Mouse (Mus musculus) gastrocnemius, postnatal 36 days (tissue): ENCODE results near the gene Ms4a4a. TPM values are rescaled to one million over a fixed set of nuclear protein-coding genes. Genes with fewer than 3 reads are reported as not detected.

Experiments
- DNase-seq, 2 experiments: peaks; one replicate each; pipeline ENCODE4 v3.0.0; 2022
- intact Hi-C: fragments of 180-260 bp; cut with DNase I; formaldehyde crosslinking; loops from one replicate; pipeline ENCODE4 v1.15.1; 2025
- long read RNA-seq, 2 experiments: library from polyadenylated mRNA; stranded (forward); transcript quantifications; one replicate each; pipeline ENCODE4 v2.0.0; 2021
- total RNA-seq, 2 experiments: library from RNA; stranded (reverse); gene quantifications; 2 replicates each; pipeline ENCODE4 v1.2.3; 2021

Gene Ms4a4a
- 1 to 10 TPM; 2.0 to 3.5 TPM for total RNA-seq
- long read RNA-seq, experiment 1, partial matches to known transcripts: 3 of 5 reads
- long read RNA-seq, experiment 1, other reads (novel, unspliced or antisense): 2 of 5 reads
- long read RNA-seq, experiment 2: 0 reads

DNA sequence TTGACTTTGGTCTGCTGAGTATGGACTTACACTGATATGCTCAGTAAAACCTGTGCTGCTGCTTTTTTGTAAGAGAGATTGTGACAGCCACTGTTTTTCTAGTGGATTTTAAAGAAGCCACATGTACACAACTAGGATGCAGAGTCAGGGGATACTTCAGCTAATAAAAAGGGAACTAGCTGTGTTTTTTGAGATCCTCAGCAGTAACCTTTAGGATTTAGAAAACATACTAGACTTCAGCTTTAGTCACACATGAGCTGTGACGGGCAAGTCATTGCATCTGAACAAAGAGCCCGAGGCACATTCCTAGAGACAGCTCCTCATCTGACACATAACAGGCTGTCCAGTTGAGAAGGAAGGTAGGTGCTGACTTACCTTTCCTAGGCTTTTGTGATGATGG is at the start of gene Ms4a4a:
Gene Ms4a4a, plus strand, starts transcription at position 251 of the 400 bp plus-strand sequence.
- intact Hi-C loops: no loop called here
- no peak for DNase-seq

DNA sequence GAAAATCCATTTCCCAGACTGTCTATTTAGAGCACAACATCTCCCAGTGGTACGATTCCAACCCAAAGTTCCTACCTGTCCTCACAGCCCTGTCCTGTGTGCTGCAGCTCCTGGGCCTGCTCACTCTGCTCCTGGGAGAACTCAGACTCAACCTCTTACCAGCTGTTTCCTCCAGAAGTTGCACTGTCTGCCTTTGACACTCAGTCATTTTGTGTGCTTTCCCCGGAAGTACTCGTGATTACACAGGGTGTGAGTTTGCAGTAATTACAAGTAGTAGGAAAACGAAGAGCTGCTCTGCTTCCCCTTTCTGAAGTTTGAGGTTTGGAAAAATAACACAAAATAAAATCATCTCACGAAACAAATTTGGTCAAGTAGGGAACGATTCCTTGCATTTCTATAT is 39.4 kb upstream of the Ms4a4a start, which contains the start of gene Ms4a7:
Gene Ms4a7, minus strand, starts transcription at position 215 of the 400 bp plus-strand sequence.
- intact Hi-C loops: no loop called here
- DNase-seq: no peak

DNA sequence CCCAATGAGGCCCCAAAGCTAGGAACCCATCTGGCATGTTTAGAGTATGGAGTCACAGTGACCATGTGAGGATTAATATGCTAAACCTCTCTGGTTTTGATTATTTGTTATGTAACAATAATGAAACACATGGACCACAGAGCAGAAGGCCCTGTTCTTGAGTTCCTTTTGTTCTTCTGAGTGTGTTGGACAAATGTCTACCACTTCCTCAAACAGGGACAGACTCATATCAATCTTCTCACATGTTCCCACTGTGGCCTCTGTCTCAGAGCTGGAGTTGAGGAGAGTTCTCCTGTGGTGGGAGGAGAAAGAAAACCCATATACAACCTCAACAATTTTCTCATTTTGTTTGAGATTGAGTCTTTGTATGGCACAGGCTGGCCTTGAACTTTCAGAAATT is 32.2 kb upstream of the Ms4a4a start:
- intact Hi-C loops: no loop called here
- no peak for DNase-seq

DNA sequence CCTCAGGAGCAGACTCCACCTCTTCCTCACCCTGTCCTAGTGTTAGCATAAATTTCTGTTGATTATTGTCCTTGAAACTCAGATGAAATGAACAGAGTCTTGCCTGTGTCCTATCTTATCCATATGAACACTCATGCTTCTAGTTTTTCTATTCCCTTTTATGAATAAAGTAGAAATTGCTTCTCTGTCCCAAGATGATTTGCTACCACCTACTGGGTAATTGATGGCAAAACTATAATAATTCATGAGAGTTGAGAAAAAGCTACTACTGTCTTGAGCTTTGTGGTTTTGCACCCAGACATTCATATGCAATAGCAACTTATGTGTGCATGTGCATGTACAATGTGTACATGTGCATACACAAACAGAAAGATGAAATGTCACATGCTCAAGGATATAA is 31.3 kb upstream of the Ms4a4a start:
- DNase-seq: no peak
- intact Hi-C loops: no loop called here

DNA sequence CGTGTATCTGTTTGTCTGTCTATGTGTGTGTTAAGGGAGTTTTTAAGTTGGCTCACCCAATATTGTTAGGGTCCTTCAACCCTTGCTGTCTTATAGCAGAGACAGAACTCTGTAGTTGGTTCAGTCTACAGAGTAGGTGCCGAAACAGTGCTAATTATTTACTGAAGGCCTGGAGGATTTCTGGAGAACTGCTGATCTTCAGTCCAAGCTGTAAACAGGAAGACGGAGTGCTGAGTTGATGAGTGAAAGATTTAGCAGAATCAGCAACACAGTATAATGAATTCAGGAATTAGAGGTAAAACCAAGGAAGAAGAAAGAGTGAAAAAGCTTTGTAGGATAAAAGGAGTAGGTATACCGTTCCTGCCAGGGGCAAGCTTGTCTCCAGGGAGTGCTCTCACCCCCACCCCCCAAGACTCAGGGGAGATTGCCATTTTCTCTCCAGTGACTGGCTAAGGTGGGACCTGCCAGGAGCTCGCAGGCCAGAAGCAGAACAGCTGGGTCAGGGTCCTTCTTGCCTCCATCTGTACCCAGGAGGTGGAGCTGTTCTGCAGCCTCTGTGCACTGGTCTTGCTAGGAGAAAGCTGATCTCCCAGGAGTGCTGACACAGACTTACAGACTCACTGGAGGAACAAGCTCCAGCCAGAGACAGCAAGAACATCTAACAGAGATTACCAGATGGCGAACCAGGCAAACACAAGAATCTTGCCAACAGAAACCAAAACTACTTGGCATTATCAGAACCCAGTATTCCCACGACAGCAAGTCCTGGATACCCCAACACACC is 25.4 kb upstream of the Ms4a4a start:
- DNase-seq: peak in 1 of 2 experiments; percentile 4
- intact Hi-C loops: loop anchor here (10.0 kb wide), 1 partner anchor 255 kb away; the partner anchor contains the start of gene Ms4a6d

DNA sequence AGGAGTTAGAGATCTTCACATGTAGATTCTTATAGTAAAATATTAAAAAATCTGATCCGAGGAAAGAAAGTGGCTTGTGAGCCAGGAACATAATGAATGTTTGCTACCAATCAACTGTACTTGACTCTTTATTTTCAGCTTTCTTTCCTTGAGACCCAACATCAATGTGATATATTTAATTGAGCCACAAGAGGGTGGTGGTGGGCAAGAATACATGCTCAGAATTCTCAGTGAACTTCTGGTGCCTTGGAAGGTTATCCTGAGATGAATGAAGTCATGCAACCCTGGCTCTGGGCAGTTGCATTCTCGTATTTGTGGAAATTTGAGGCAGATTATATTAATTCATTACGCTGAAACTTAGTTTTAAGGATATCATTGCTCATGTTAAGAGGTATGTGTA is 23.4 kb upstream of the Ms4a4a start:
- DNase-seq: no peak
- intact Hi-C loops: loop anchor here (10.0 kb wide), 1 partner anchor 253 kb away; the partner anchor contains the start of gene Ms4a6d

DNA sequence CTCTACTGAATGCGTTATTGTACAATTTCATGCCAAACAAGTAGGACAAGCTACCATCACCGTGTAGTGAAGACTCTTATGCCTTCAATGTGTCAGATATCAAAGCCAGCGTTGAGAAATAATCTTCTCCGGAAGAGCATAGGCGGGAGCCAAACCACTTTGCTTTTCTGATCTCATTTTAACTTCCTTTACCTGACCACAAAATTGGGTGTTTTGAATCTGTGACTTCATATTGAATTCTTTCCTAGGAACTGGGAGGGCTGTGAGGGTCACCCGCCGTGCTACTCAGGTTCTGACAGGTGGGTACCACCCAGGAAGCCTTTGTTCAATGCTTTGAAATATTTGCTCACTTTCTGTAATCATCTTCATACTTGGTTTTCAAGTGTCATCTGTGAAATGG is 19.6 kb upstream of the Ms4a4a start:
- intact Hi-C loops: loop anchor here (10.0 kb wide), 1 partner anchor 249 kb away; the partner anchor contains the start of gene Ms4a6d
- no peak for DNase-seq

DNA sequence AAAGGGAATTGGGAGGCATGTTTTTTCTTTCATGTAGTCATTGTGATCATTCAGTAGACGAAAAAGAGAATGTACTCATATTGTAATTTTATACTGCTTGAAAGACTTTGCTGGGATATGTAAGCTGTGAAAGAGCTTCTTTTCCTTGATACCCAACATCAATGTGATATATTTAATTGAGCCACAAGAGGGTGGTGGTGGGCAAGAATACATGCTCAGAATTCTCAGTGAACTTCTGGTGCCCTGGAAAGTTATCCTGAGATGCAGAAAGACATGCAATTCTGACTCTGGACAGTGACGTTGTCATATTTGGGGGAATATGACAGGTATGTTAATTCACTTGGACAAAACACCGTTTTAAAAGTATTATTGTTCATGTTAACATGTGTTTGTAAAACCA is 15.2 kb upstream of the Ms4a4a start:
- intact Hi-C loops: no loop called here
- DNase-seq: no peak

DNA sequence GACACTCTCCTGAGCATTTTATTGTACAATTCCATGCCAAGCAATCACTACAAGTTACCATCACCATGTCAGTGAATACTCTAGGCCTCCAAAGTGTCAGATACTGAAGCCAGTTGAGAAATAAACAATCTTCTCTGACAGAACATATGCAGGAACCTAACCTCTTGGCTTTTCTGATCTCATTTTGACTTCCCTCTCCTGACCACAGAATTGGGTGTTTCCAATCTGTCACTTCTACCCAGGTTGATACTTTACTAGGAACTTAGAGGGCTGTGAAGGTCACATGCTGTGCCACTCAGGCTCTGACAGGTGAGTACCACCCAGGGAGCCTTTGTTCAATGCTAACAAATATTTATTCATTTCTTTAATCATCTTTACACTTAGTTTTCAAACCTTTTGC is 13.3 kb upstream of the Ms4a4a start:
- no peak for DNase-seq
- intact Hi-C loops: no loop called here

DNA sequence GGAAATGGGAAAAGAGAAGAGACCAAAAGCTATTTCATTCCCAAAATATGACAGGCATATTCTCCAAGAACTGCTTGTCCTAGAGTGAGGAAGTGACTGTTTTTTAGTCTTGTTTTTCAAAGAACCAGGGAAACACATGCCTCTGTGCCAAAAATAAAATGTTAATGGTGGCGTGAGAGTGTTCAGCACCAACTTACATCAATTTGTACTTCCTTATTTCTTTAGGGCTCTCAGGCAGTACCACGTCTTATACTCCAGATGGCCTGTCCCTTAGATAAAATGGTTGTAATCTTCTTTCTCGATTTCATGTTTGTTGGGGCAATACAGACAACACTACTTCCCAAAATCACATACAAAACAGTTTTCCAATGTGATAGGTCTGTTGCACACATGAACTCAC is 7.0 kb upstream of the Ms4a4a start:
- DNase-seq: no peak
- intact Hi-C loops: no loop called here

DNA sequence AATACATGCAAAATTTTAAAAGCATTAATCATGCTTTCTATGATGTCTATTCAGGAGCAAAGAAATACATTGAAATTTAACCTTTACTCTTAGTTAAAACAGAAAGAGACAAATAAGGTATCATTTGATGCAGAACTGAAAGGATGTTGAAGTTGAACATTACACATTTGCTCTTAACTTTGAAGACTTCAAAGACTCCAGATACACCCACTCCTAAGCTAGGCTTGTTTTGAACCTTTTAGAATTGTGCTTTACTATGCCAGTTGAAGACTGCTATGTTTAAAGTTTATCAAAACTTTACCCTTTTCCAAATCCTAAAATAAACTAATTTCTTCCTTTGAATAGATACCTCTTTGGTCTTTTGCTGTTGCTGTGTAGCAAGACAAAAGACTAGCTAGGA is 4.1 kb upstream of the Ms4a4a start:
- DNase-seq: no peak
- intact Hi-C loops: no loop called here

DNA sequence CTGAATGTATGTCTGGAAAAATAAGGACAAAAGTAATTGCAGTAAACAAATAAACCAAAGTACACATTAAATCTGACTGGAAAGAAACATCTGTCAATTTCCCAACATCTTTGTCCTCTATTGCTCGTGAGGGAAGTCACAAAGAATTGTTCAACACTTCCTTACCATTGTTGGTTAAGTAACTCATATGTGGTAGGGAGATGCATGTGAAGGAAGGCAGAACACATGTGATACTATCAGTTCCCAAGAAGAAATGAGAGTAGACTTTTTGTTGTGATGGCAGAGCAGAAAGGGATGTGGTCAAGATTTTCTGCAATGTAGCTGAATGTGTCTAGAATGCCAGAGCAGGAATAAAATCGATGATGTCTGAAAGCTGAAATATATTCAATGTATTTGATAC is 1.1 kb downstream of the Ms4a4a start:
- intact Hi-C loops: no loop called here
- no peak for DNase-seq

DNA sequence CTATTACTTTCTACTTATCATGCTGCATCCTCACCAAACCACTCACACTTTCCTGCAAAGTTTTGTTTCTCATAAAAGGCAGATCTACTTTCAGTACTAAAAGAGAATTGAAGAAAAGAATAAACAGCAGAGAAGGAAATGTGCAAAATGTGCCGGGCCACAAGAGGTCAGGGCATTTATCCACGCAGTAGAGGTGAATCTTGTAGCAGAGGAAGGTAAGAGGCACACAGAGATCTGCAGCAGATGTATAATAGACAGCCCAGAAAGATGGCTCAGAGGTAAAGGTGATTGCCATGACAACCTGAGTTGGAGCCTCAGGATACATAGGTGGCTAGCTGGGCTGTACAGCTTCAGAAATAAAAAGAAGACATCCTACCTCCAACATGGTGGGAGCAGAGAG is 11.8 kb downstream of the Ms4a4a start:
- DNase-seq: no peak
- intact Hi-C loops: no loop called here

DNA sequence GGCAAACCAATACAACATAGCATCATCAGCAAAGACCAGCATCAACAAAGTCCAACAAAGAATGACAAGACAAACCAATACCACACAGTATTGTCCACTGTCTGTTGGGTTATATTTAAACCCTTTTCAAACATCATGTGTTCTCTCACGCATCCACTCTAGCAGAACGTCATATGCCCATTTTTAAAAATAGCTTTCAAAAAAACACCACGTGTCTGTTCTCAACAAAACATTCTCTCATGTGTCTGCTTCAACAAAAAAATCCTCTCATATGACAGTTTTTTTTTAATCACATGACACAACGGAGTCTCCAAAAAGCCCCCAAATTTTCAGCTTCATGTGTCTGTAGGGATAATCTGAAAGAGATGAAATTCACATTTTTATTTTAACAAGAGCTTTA is 12.4 kb downstream of the Ms4a4a start:
- intact Hi-C loops: no loop called here
- DNase-seq: no peak

DNA sequence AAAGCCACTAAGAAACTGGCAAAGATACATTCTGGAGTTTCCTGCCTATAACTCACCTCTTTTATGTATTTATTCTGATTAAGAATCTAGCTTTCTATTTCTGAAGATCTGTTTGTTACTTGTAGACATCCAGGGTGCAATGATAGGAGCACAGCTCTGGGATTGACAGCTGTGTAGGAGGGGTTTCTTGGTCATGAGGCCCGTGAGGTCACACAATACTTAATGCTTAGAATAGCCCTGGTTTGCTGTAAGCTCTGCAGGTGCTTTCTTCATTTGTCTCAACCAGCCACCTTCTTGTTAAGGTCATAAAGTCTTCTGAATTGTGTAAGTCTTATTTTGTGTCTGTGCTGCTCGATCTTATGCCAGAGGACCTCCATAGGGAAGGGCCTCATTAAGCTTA is 13.6 kb downstream of the Ms4a4a start:
- intact Hi-C loops: no loop called here
- DNase-seq: no peak

DNA sequence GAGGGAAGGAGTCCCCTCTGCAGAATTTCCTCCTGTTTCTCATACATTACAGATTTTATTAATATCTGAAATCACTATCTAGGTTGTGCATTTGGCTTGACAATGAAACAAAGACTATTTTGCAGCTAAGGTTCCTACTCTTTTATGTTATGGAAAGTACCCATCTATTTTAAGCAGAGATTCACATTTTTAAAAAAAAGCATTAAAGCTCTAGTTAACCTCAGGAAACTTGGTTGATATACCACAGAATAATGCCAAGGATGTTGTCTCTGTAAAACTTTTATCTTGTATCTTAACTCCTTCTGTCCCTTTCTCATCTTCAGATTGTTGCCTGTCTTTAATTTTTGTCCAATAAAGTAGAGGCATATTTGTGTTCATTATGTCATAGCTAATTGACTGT is 20.4 kb downstream of the Ms4a4a start:
- no peak for DNase-seq
- intact Hi-C loops: no loop called here

DNA sequence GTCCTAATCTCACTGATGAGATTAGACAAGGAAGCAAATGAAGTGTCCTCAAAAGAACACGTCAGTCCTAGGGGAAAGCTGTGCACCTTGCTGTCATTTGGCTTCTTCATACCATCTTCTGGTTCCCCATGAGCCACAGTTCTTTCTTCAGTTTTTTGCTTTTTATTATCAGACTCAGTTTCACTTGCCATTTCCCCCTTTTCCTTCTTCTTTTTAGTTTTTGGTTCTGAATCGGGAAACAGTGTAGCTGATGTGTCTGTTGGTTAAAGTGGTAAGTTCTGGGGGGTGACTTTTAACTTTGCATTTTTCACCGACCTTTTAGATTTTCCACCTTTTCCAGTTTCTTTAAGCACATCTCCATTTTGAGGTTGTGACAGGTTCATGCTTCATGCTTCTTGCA is 29.2 kb downstream of the Ms4a4a start, which contains the start of gene Ms4a4c:
Gene Ms4a4c, plus strand, starts transcription at position 244 of the 400 bp plus-strand sequence.
- intact Hi-C loops: no loop called here
- no peak for DNase-seq

DNA sequence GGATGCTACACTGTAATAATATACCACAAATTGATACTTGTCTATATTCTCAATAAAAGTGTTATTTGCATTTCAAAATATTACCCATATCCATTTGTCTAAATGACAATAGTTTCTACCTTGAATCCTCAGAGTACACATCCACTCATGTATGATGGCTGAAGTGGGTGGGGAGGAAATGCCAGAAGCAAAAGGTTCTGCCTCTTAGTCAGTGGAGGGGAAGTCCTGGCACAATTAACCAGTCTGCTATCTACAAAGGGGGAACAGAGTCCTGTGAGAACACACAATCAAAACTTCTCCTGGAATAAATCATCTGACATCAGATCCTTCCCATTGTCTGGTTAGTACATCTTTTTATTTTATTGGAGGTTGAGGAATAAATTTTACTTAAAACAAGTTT is 32.1 kb downstream of the Ms4a4a start:
- no peak for DNase-seq
- intact Hi-C loops: no loop called here

DNA sequence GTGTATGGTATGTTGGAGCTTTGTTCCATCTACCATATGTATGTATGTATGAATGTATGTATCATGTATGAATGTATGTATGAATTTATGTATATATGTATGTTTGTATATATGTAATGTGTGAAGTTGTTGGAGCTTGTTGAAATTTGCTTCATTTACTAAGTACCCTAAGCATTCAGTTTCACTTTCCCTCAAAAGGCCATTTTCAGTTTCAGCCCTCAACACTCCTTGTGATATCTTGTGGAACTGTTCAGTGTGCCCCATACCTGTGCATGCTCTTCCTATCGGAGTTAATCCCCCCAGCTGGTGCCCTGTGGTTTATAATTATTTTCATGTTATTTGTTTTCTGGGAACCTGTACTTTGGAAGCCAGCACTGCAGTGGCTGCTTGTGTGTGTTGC is 33.3 kb downstream of the Ms4a4a start:
- DNase-seq: no peak
- intact Hi-C loops: no loop called here

DNA sequence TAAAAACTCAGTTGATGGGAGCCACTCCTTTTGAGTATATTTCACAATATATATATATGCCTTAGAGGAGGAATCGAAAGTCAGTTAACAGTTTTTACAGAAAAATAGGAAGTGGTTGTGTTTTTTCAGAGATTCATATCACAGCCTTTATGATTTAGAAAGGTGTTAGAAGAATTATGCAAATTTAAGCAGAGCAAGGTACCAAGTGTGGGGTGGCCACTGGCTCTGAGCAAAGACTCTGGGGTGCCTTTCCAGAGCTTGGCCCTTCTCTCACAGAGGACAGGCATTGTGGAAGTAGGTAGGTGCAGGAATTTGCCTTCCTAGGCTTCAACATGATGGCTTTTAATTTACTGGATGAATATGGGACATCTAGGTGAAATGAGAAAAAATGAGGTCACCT is 36.3 kb downstream of the Ms4a4a start:
- DNase-seq: no peak
- intact Hi-C loops: no loop called here

DNA sequence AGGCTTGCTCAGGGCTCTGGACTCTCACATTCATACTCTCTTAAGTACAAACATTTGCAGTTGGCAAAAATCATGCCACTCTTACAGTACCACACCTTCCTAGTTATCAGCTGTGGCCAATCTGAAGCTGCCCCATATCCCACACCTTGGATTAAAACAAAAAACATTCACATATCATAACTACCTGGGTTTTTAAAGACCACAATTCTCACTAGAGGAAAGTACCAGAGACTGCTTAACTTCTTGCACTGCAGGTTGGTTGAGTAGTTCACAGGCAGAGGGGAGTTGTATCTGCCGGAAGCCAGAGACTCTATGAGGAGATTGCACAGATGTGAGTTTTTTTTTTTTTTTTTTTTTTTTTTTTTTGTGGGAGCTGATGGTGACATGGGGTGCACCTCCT is 38.8 kb downstream of the Ms4a4a start:
- intact Hi-C loops: no loop called here
- DNase-seq: no peak

DNA sequence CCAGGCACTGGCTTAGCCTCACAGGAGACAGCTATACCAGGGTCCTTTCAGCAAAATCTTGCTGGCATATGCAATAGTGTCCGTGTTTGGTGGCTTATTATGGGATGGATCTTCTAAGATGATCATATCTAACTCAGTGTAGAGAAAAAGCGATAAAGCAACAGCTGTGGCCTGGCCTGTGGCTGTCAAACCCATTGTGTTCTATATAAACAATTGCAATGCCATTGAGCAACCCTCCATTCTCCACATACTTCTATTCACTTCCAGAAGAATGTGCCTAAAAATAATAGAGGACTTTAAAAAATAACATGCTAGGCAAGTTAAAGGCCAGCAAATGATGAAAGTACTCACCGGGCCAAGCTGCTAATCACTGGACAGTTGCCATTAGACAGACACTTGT is 40.3 kb downstream of the Ms4a4a start:
- no peak for DNase-seq
- intact Hi-C loops: no loop called here
